Mouse (Mus musculus) hindbrain, embryonic 11.5 days (tissue): Measurements from ENCODE around the gene Rbfox1. TPM values are rescaled to one million over a fixed set of nuclear protein-coding genes. Genes with fewer than 3 reads are reported as not detected.

Experiments
- ATAC-seq: fragments of 200-750 bp; cut with Nextera tagmentation; 2 replicates; pipeline ENCODE4 v1.8.0; 2017; ENCODE audit warnings: mild to moderate bottlenecking, moderate TSS enrichment, moderate library complexity; ENCODE audit not compliant: low FRiP score
- DNase-seq: peaks from one replicate; pipeline ENCODE4 v3.0.0-alpha.2; 2015; ENCODE audit warnings: low spot score
- H3K27ac ChIP-seq: fragments of 300-500 bp; sonication (generic); 2 replicates; pipeline ENCODE4 v1.5.1; 2014; ENCODE audit warnings: mild to moderate bottlenecking, low read depth, low read length
- H3K27me3 ChIP-seq: fragments of 300-500 bp; sonication (generic); 2 replicates; pipeline ENCODE4 v1.6.1; 2014; ENCODE audit warnings: mild to moderate bottlenecking, low read length, moderate library complexity, mixed read lengths; ENCODE audit not compliant: control insufficient read depth, insufficient read depth
- H3K36me3 ChIP-seq: fragments of 300-500 bp; sonication (generic); 2 replicates; pipeline ENCODE4 v1.6.1; 2014; ENCODE audit warnings: mild to moderate bottlenecking, low read length, moderate library complexity, mixed read lengths; ENCODE audit not compliant: control insufficient read depth, insufficient read depth
- H3K4me1 ChIP-seq: fragments of 300-500 bp; sonication (generic); replicated peaks from 2 replicates; pipeline ENCODE4 v1.6.1; 2014; ENCODE audit warnings: low read length, mixed read lengths; ENCODE audit not compliant: control insufficient read depth, insufficient read depth
- H3K4me2 ChIP-seq: fragments of 300-500 bp; sonication (generic); replicated peaks from 2 replicates; pipeline ENCODE4 v1.6.1; 2014; ENCODE audit warnings: mild to moderate bottlenecking, low read depth, low read length
- H3K4me3 ChIP-seq: fragments of 300-500 bp; sonication (generic); 2 replicates; pipeline ENCODE4 v1.5.1; 2014; ENCODE audit warnings: low read depth, low read length
- H3K9ac ChIP-seq: fragments of 300-500 bp; sonication (generic); 2 replicates; pipeline ENCODE4 v1.6.1; 2014; ENCODE audit warnings: low read depth, low read length
- H3K9me3 ChIP-seq: fragments of 300-500 bp; sonication (generic); 2 replicates; pipeline ENCODE4 v1.6.1; 2016; ENCODE audit warnings: low read length; ENCODE audit not compliant: control insufficient read depth
- WGBS: fragments of 180-500 bp; shearing (Covaris S2); extraction: QIAGEN DNeasy Blood & Tissue Kit; methylation state at CpG from one replicate; pipeline ENCODE4 v1.1.7; 2014; 5-methylcytosine and 5-hydroxymethylcytosine counted together
- polyA plus RNA-seq: library from polyadenylated mRNA; unstranded; fragments of >200 nt; fragmentation: Nextera tagmentation; extraction: Ambion mirVana; gene quantifications from 2 replicates; pipeline ENCODE4 v1.2.1, GENCODE M21; 2014

Rbfox1 gene
- polyA plus RNA-seq, 1 experiment from 2014 or later: 20.3 TPM

- H3K27ac ChIP-seq: no peak overlapping the region
- no peaks in the 10 kb centered on the region for H3K4me1 ChIP-seq
- no peak for DNase-seq
- no peaks in the 10 kb centered on the region for H3K27me3 ChIP-seq
- H3K36me3 ChIP-seq: no peaks in the 10 kb centered on the region
- no peaks in the 10 kb centered on the region for H3K9me3 ChIP-seq
- H3K4me2 ChIP-seq: no peak overlapping the region
- no peak overlapping the region for H3K9ac ChIP-seq
- H3K4me3 ChIP-seq: no peak overlapping the region
- WGBS: 89% methylated on average over 4 of the region's 4 CpGs
- ATAC-seq: no peak
These were observed 1372.2 kb downstream of the Rbfox1 start for GRCm38 (mm10) chr16:7257366-7257765.

- no peak overlapping the region for H3K9ac ChIP-seq
- DNase-seq: no peak
- ATAC-seq: no peak
- H3K27me3 ChIP-seq: no peaks in the 10 kb centered on the region
- no peaks in the 10 kb centered on the region for H3K4me1 ChIP-seq
- WGBS: 92% methylated on average over 1 of the region's 1 CpGs
- no peak overlapping the region for H3K4me3 ChIP-seq
- H3K9me3 ChIP-seq: no peaks in the 10 kb centered on the region
- no peak overlapping the region for H3K27ac ChIP-seq
- H3K4me2 ChIP-seq: no peak overlapping the region
- H3K36me3 ChIP-seq: no peaks in the 10 kb centered on the region
These were observed 1378.1 kb downstream of the Rbfox1 start for GRCm38 (mm10) chr16:7263261-7263660.

DNA sequence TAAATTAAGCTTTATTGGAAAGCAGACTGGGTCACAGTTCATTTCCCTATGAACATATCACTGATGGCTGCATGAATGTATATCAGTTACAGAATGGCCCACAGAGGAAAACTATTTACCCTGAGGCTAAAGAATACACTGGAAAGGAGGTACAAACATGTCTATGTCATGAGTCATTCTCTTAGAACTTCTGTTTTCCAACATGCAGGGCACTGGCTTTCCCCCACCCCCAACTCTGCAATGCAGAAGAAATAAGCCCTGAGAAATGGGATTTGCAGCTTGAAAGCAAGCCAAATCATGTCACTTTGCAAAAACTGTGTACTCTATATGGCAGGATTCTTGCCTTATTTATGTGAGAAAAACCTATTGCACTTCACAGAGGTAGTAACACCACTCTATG lies 1380.6 kb downstream of the Rbfox1 start:
- no peaks in the 10 kb centered on the region for H3K4me1 ChIP-seq
- H3K4me3 ChIP-seq: no peak overlapping the region
- no peaks in the 10 kb centered on the region for H3K36me3 ChIP-seq
- no peak overlapping the region for H3K27ac ChIP-seq
- DNase-seq (no peak), ATAC-seq (no peak)
- no peak overlapping the region for H3K9ac ChIP-seq
- H3K4me2 ChIP-seq: no peak overlapping the region
- H3K9me3 ChIP-seq: no peaks in the 10 kb centered on the region
- no peaks in the 10 kb centered on the region for H3K27me3 ChIP-seq

- DNase-seq (no peak), ATAC-seq (no peak)
These were observed 1390.3 kb downstream of the Rbfox1 start for GRCm38 (mm10) chr16:7275501-7275900.

DNA sequence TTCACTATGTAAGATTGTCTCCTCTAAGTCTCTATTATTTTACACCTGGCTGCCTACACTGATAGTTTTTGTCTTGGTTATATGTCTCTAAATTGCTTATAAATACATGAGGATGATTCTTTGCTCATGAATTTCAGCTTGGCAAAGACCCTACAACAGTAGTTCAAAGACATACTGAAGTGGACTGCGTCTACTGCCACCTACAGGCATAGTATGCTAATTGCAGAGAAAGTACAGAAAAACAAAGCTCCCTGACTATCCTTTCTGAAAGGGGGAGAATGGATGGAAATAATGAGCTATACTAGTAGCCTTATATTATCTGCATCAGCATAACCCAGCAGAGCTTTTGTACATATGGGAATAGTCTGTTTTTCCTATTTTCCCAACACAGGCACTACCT lies 1390.7 kb downstream of the Rbfox1 start:
- DNase-seq (no peak), ATAC-seq (no peak)
- no peaks in the 10 kb centered on the region for H3K9me3 ChIP-seq
- no peaks in the 10 kb centered on the region for H3K27me3 ChIP-seq
- no peak overlapping the region for H3K4me3 ChIP-seq
- H3K4me2 ChIP-seq: no peak overlapping the region
- H3K27ac ChIP-seq: no peak overlapping the region
- H3K9ac ChIP-seq: no peak overlapping the region
- no peaks in the 10 kb centered on the region for H3K4me1 ChIP-seq
- WGBS: 60% methylated on average over 1 of the region's 1 CpGs
- H3K36me3 ChIP-seq: no peaks in the 10 kb centered on the region

More at GRCm38 (mm10) chr16:7275501-7275900, 1390.3 kb downstream of the Rbfox1 start:
- no peaks in the 10 kb centered on the region for H3K36me3 ChIP-seq
- H3K4me2 ChIP-seq: no peak overlapping the region
- H3K9ac ChIP-seq: no peak overlapping the region
- H3K4me3 ChIP-seq: no peak overlapping the region
- 93% methylated on average over 5 of the region's 5 CpGs for WGBS
- H3K4me1 ChIP-seq: no peaks in the 10 kb centered on the region
- no peaks in the 10 kb centered on the region for H3K9me3 ChIP-seq
- no peaks in the 10 kb centered on the region for H3K27me3 ChIP-seq
- no peak overlapping the region for H3K27ac ChIP-seq

GRCm38 (mm10) chr16:7279544-7279943 lies 1394.4 kb downstream of the Rbfox1 start:
- Histone ChIP-seq H3K4me1 (no peaks in the 10 kb centered on the region), H3K36me3 (no peaks in the 10 kb centered on the region), H3K4me2 (no peak overlapping the region), H3K9ac (no peak overlapping the region), H3K9me3 (no peaks in the 10 kb centered on the region), H3K4me3 (no peak overlapping the region), H3K27me3 (no peaks in the 10 kb centered on the region), H3K27ac (no peak overlapping the region)
- DNase-seq (no peak), ATAC-seq (no peak)
- 68% methylated on average over 5 of the region's 5 CpGs for WGBS

DNA sequence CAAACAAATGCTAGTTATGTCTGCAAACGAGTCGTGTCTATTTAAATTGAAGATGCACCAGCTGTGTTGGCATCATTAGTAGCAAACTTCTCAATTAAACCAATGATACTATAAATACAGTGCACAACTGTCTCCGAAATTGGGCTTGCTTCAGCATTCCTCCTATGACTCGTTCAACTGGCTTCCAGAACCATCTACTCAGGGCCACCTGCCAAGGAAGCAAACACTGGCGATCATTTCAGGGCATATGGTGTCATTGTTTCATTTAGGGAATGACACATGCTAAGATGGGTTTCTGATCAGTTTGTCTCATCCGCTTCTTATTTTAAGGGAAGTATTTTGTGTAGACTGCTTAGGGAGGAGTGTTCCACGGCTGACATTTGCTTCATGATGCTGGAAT lies 1397.1 kb downstream of the Rbfox1 start:
- H3K4me2 ChIP-seq: no peak overlapping the region

DNA sequence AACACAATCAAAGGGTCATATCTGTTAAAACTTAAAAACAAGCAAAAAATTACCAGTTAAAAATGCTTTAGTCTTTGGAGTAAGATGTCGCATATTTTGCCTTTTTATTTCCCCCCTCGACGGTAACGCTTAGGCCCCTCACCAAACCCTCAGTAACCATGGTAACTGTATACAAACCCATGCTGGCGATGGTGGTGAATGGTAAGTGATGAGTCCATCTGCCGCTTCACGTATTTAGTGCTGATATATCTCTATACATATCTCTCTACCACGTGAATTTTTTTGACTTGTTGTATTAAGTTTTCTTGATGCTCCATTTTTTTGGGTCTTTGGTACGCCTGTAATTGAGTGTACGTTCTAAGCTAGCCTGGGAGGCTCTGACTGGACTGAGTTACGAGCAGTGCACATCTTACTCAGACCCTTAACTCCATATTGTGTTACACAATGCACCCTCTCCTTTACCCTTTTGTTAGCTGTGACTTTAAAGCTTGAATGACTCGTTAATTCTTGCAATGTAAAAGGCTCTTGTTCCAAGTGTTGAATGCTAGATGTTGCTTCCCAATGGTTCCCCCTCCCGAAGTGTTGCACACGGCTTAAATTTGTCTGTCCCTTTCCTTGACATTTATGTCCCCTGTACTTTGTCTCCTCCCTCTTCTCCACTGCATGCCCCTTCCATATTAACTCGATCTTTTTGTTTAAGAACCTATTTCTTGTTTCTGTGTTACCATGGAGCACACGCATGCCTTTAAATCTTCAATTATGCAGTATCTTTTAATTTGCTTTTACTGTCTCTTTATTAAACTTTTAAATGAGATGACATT lies 1408.0 kb downstream of the Rbfox1 start:
- 63% methylated on average over 16 of the region's 16 CpGs for WGBS
- Histone ChIP-seq H3K36me3 (no peaks in the 10 kb centered on the region), H3K9me3 (no peaks in the 10 kb centered on the region), H3K27me3 (no peaks in the 10 kb centered on the region), H3K4me2 (no peak overlapping the region), H3K4me1 (no peaks in the 10 kb centered on the region), H3K9ac (no peak overlapping the region), H3K4me3 (no peak overlapping the region), H3K27ac (no peak overlapping the region)
- peak; percentile 19 for DNase-seq
- ATAC-seq: peak; percentile 70; the same call in 1 of the 2 replicates

More for the DNA sequence above, 1397.1 kb downstream of the Rbfox1 start:
- H3K27me3 ChIP-seq: no peaks in the 10 kb centered on the region
- no peaks in the 10 kb centered on the region for H3K36me3 ChIP-seq
- no peak overlapping the region for H3K27ac ChIP-seq
- 93% methylated on average over 7 of the region's 7 CpGs for WGBS
- H3K4me1 ChIP-seq: no peaks in the 10 kb centered on the region
- H3K4me3 ChIP-seq: no peak overlapping the region
- ATAC-seq (no peak), DNase-seq (no peak)
- no peak overlapping the region for H3K9ac ChIP-seq
- no peaks in the 10 kb centered on the region for H3K9me3 ChIP-seq

DNA sequence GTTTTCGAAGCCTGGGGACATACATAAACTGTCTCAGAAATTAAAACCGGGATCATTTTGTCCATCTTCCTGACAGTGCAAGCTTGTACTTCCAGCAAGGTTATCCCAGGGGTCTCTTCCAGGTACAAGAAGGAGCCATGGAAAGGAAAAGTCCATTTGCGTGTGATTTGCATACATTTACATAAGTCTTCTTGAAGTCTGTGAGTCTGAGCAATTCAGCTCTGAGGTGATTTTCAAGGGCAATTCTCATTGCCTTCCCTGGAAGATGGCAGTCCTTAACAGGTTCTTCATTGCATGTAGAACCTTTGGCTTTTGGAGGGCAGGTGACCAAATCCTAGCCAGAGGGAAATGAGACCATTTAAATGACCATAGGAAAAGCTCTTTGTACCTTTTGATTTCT lies 1417.3 kb downstream of the Rbfox1 start:
- DNase-seq (no peak), ATAC-seq (no peak)
- Histone ChIP-seq H3K4me1 (no peaks in the 10 kb centered on the region), H3K9ac (no peak overlapping the region), H3K27me3 (no peaks in the 10 kb centered on the region), H3K4me2 (no peak overlapping the region), H3K27ac (no peak overlapping the region), H3K36me3 (no peaks in the 10 kb centered on the region), H3K4me3 (no peak overlapping the region), H3K9me3 (no peaks in the 10 kb centered on the region)
- 68% methylated on average over 3 of the region's 3 CpGs for WGBS
